Comparison of ENCODE assay signal across 23 mouse cellular contexts in the genomic region with DNA sequence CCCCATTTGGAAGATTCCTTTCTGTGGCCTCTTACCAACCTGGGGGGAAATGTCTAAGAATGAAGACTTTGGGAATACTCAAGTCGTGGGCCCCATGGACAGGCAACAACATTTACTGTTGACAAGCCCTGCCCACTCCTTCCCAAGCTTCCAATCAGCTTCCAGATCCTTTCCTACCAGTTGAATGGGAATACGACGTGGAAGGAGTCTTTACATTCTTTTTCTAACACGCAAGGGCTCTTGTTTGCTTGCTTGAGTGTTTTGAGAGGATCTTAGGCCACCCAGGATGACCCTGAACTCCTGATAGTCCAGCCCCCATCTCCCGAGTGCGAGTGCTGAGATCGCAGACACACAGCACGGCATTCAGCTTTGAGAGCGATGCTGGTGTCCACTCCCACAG. TPM values are rescaled to one million over a fixed set of nuclear protein-coding genes. Genes with fewer than 3 reads are reported as not detected.
DNase-seq lines count a peak whose midpoint lies in the region; ATAC-seq and TF ChIP-seq lines count a peak whose summit lies in the region.
"Had no signal": no experiment of that assay in that cellular context is flagged by ENCODE, and none has a peak within 500 bp of the region (broad histone marks: within the 10 kb centered on the region; RNA-seq: fewer than 3 reads in every experiment).

No protein-coding gene starts in this region.

- H3K27ac ChIP-seq in heart, embryonic 12.5 days (ENCODE audit: poor library complexity, severe bottlenecking), result no peak overlapping the region
- H3K27ac ChIP-seq in intestine, embryonic 14.5 days (ENCODE audit: low read depth), result no peak overlapping the region
- H3K27ac ChIP-seq in intestine, embryonic 15.5 days, result no peak overlapping the region
- no peak overlapping the region for H3K27ac ChIP-seq in lung, postnatal 0 days (ENCODE audit: low read length)
- H3K27ac ChIP-seq in stomach, embryonic 16.5 days (ENCODE audit: low read length), result no peak overlapping the region
- H3K27ac ChIP-seq: forebrain, embryonic 13.5 days; gastrocnemius, adult 2 months; hindbrain, embryonic 10.5 days; left cerebral cortex, adult 2 months; liver, embryonic 13.5 days; macrophage had no signal

- no peaks in the 10 kb centered on the region for H3K27me3 ChIP-seq in heart, embryonic 12.5 days (replicated peaks)
- H3K27me3 ChIP-seq in intestine, embryonic 14.5 days (replicated peaks; ENCODE audit: control insufficient read depth, insufficient read depth, low read length), result no peaks in the 10 kb centered on the region
- H3K27me3 ChIP-seq in intestine, embryonic 15.5 days (replicated peaks), result no peaks in the 10 kb centered on the region
- H3K27me3 ChIP-seq in lung, postnatal 0 days (replicated peaks; ENCODE audit: insufficient read depth, low read length), result no peaks in the 10 kb centered on the region
- H3K27me3 ChIP-seq in stomach, embryonic 16.5 days (ENCODE audit: control insufficient read depth, insufficient read depth, low read length), result no peaks in the 10 kb centered on the region
- H3K27me3 ChIP-seq: forebrain, embryonic 13.5 days; liver, embryonic 13.5 days had no signal

- H3K4me1 ChIP-seq in heart, embryonic 12.5 days (replicated peaks), result peaks cover 23% of the 10 kb centered on the region
- peaks cover 18% of the 10 kb centered on the region for H3K4me1 ChIP-seq in intestine, embryonic 14.5 days (replicated peaks; ENCODE audit: control insufficient read depth, insufficient read depth, low read length)
- peaks cover 25% of the 10 kb centered on the region for H3K4me1 ChIP-seq in intestine, embryonic 15.5 days (replicated peaks)
- peaks cover 10% of the 10 kb centered on the region; the same call in 1 of the 2 replicates for H3K4me1 ChIP-seq in lung, postnatal 0 days (ENCODE audit: insufficient read depth, low read depth, low read length)
- peaks cover 21% of the 10 kb centered on the region for H3K4me1 ChIP-seq in stomach, embryonic 16.5 days (ENCODE audit: control insufficient read depth, insufficient read depth, low read length)
- H3K4me1 ChIP-seq: forebrain, embryonic 13.5 days had no signal

- ATAC-seq in heart, embryonic 12.5 days (ENCODE audit: insufficient number of reproducible peaks, low FRiP score), result no peak
- ATAC-seq in intestine, embryonic 14.5 days (replicated peaks; ENCODE audit: low FRiP score, low TSS enrichment, low read depth), result no peak
- ATAC-seq in intestine, embryonic 15.5 days, result no peak
- ATAC-seq in lung, postnatal 0 days, result peak; percentile 64
- ATAC-seq in stomach, embryonic 16.5 days (ENCODE audit: insufficient read depth, low FRiP score), result no peak
- ATAC-seq: CD4-positive, CD25-positive, alpha-beta regulatory T cell, adult 4 months; forebrain, embryonic 13.5 days; hindbrain, embryonic 16.5 days had no signal

- DNase-seq in heart, adult 11 months, result no peak
- no peak for DNase-seq in intestine, embryonic 14.5 days (ENCODE audit: low spot score)
- DNase-seq in lung, postnatal 0 days (ENCODE audit: low spot score), result peak; percentile 68
- no peak for DNase-seq in lung, postnatal 10 days
- DNase-seq: adrenal gland, postnatal 14 days; cerebellum, adult 8-10 months; cerebellum, postnatal 36 days; embryo, embryonic 11 days; gastrocnemius, adult 2 months; kidney, adult 18-20 months; kidney, postnatal 10 days; liver, embryonic 13.5 days; right cerebral cortex, adult 18-20 months; right cerebral cortex, postnatal 4 days had no signal

- H3K9ac ChIP-seq in heart, embryonic 12.5 days, result no peak overlapping the region
- no peak overlapping the region for H3K9ac ChIP-seq in intestine, embryonic 14.5 days (ENCODE audit: low read length)
- H3K9ac ChIP-seq in intestine, embryonic 15.5 days, result no peak overlapping the region
- no peak overlapping the region for H3K9ac ChIP-seq in lung, postnatal 0 days (replicated peaks; ENCODE audit: low read depth)
- H3K9ac ChIP-seq in stomach, embryonic 16.5 days (ENCODE audit: low read length), result no peak overlapping the region
- H3K9ac ChIP-seq: forebrain, embryonic 13.5 days; liver, embryonic 13.5 days had no signal

- no peak overlapping the region for H3K4me3 ChIP-seq in heart, embryonic 12.5 days
- H3K4me3 ChIP-seq in intestine, embryonic 14.5 days (ENCODE audit: low read depth, low read length), result no peak overlapping the region
- no peak overlapping the region for H3K4me3 ChIP-seq in intestine, embryonic 15.5 days (replicated peaks)
- no peak overlapping the region for H3K4me3 ChIP-seq in lung, postnatal 0 days (ENCODE audit: low read depth, low read length)
- H3K4me3 ChIP-seq in stomach, embryonic 16.5 days (replicated peaks; ENCODE audit: low read length), result no peak overlapping the region
- H3K4me3 ChIP-seq: forebrain, embryonic 13.5 days; gastrocnemius, adult 2 months; hindbrain, embryonic 10.5 days; left cerebral cortex, adult 2 months; liver, embryonic 13.5 days had no signal

- 50% methylated on average over 9 of the region's 9 CpGs for WGBS in heart, embryonic 12.5 days
- 35% methylated on average over 9 of the region's 9 CpGs for WGBS in intestine, embryonic 14.5 days
- 34% methylated on average over 9 of the region's 9 CpGs for WGBS in intestine, embryonic 15.5 days
- 15% methylated on average over 9 of the region's 9 CpGs for WGBS in lung, postnatal 0 days
- 29% methylated on average over 9 of the region's 9 CpGs for WGBS in stomach, embryonic 16.5 days

- peak overlapping the region; percentile 50 for H3K4me2 ChIP-seq in heart, embryonic 12.5 days
- peak overlapping the region; percentile 9; the same call in 1 of the 2 replicates for H3K4me2 ChIP-seq in intestine, embryonic 14.5 days (ENCODE audit: low read length)
- no peak overlapping the region for H3K4me2 ChIP-seq in intestine, embryonic 15.5 days (replicated peaks)
- H3K4me2 ChIP-seq in lung, postnatal 0 days (replicated peaks; ENCODE audit: low read depth, low read length), result peak overlapping the region; percentile 38
- H3K4me2 ChIP-seq in stomach, embryonic 16.5 days (ENCODE audit: low read depth, low read length), result 0 out of 2 replicates have a peak overlapping the region, but pooled peaks have one; percentile 19
- H3K4me2 ChIP-seq: forebrain, embryonic 13.5 days; liver, embryonic 13.5 days had no signal

- H3K36me3 ChIP-seq in heart, embryonic 12.5 days, result no peaks in the 10 kb centered on the region
- H3K36me3 ChIP-seq in intestine, embryonic 14.5 days (ENCODE audit: control insufficient read depth, insufficient read depth, low read length), result no peaks in the 10 kb centered on the region
- H3K36me3 ChIP-seq in intestine, embryonic 15.5 days, result no peaks in the 10 kb centered on the region
- no peaks in the 10 kb centered on the region for H3K36me3 ChIP-seq in lung, postnatal 0 days (ENCODE audit: insufficient read depth, low read length)
- H3K36me3 ChIP-seq in stomach, embryonic 16.5 days (ENCODE audit: control insufficient read depth, insufficient read depth, low read length), result no peaks in the 10 kb centered on the region
- H3K36me3 ChIP-seq: liver, embryonic 13.5 days had no signal

- no peaks in the 10 kb centered on the region for H3K9me3 ChIP-seq in heart, embryonic 12.5 days (replicated peaks)
- H3K9me3 ChIP-seq in intestine, embryonic 14.5 days (ENCODE audit: control insufficient read depth, low read length), result no peaks in the 10 kb centered on the region
- H3K9me3 ChIP-seq in intestine, embryonic 15.5 days, result no peaks in the 10 kb centered on the region
- no peaks in the 10 kb centered on the region for H3K9me3 ChIP-seq in lung, postnatal 0 days (ENCODE audit: low read length)
- H3K9me3 ChIP-seq in stomach, embryonic 16.5 days (replicated peaks; ENCODE audit: control insufficient read depth, low read length), result no peaks in the 10 kb centered on the region
- H3K9me3 ChIP-seq: forebrain, embryonic 13.5 days; hindbrain, embryonic 10.5 days; liver, embryonic 13.5 days had no signal

- TF ChIP-seq CTCF in lung, postnatal 0 days (IDR thresholded peaks at IDR 0.05), result no peak

- TF ChIP-seq EP300 in lung, postnatal 0 days (IDR thresholded peaks at IDR 0.05), result peak; percentile 37; the same call in 1 of the 2 replicates

RNA-seq across cellular contexts. Expression of a gene that starts 47.4 kb away (rescaled TPM):
- polyA plus RNA-seq in heart, embryonic 12.5 days (2016; fragmentation: Nextera tagmentation; extraction: Ambion mirVana), result 0.15 and 0.59 TPM in 2 replicates
- polyA plus RNA-seq in intestine, embryonic 14.5 days (2014; fragmentation: Nextera tagmentation; extraction: Ambion mirVana), result 0.98 and 1.9 TPM in 2 replicates
- polyA plus RNA-seq in intestine, embryonic 15.5 days (2015; fragmentation: Nextera tagmentation; extraction: Ambion mirVana), result 0.77 and 0.87 TPM in 2 replicates
- polyA plus RNA-seq in lung, postnatal 0 days (2015; fragmentation: Nextera tagmentation; extraction: Ambion mirVana), result 1.3 and 2.2 TPM in 2 replicates
- polyA plus RNA-seq in stomach, embryonic 16.5 days (2015; fragmentation: Nextera tagmentation; extraction: Ambion mirVana), result 0.54 and 0.69 TPM in 2 replicates

RNA-seq across cellular contexts. Expression of a gene that starts 58.5 kb away (rescaled TPM):
- polyA plus RNA-seq in heart, embryonic 12.5 days (2016; fragmentation: Nextera tagmentation; extraction: Ambion mirVana), result 87.4 and 90.0 TPM in 2 replicates
- polyA plus RNA-seq in intestine, embryonic 14.5 days (2014; fragmentation: Nextera tagmentation; extraction: Ambion mirVana), result 4.0 and 4.9 TPM in 2 replicates
- polyA plus RNA-seq in intestine, embryonic 15.5 days (2015; fragmentation: Nextera tagmentation; extraction: Ambion mirVana), result 9.8 and 10.2 TPM in 2 replicates
- polyA plus RNA-seq in lung, postnatal 0 days (2015; fragmentation: Nextera tagmentation; extraction: Ambion mirVana), result 0.80 and 1.0 TPM in 2 replicates
- polyA plus RNA-seq in stomach, embryonic 16.5 days (2015; fragmentation: Nextera tagmentation; extraction: Ambion mirVana), result 7.2 and 7.3 TPM in 2 replicates
